Mouse (Mus musculus) hindbrain, embryonic 16.5 days (tissue): ENCODE results near the gene Paxx. TPM values are rescaled to one million over a fixed set of nuclear protein-coding genes. Genes with fewer than 3 reads are reported as not detected.
A peak's percentile ranks its signal among the peaks of the same experiment; 100 is the strongest.

Experiments
- ATAC-seq: fragments of 200-750 bp; cut with Nextera tagmentation; 2 replicates; pipeline ENCODE4 v1.8.0; 2017; ENCODE audit warnings: moderate TSS enrichment, moderate library complexity
- H3K27ac ChIP-seq: fragments of 300-500 bp; sonication (generic); 2 replicates; pipeline ENCODE4 v1.5.1; 2014; ENCODE audit warnings: low read depth, mild to moderate bottlenecking, control low read depth, low read length, moderate library complexity
- H3K27me3 ChIP-seq: fragments of 300-500 bp; sonication (generic); replicated peaks from 2 replicates; pipeline ENCODE4 v1.6.1; 2014; ENCODE audit warnings: low read length; ENCODE audit not compliant: control insufficient read depth, insufficient read depth
- H3K36me3 ChIP-seq: fragments of 300-500 bp; sonication (generic); 2 replicates; pipeline ENCODE4 v1.6.1; 2014; ENCODE audit warnings: mild to moderate bottlenecking, low read length, moderate library complexity, mixed read lengths; ENCODE audit not compliant: control insufficient read depth, insufficient read depth
- H3K4me1 ChIP-seq: fragments of 300-500 bp; sonication (generic); 2 replicates; pipeline ENCODE4 v1.6.1; 2014; ENCODE audit warnings: low read depth, low read length; ENCODE audit not compliant: control insufficient read depth, insufficient read depth
- H3K4me2 ChIP-seq: fragments of 300-500 bp; sonication (generic); 2 replicates; pipeline ENCODE4 v1.6.1; 2014; ENCODE audit warnings: mild to moderate bottlenecking, low read length, control low read depth, moderate library complexity
- H3K4me3 ChIP-seq: fragments of 300-500 bp; sonication (generic); 2 replicates; pipeline ENCODE4 v1.5.1; 2014; ENCODE audit warnings: mild to moderate bottlenecking, low read length, control low read depth, moderate library complexity
- H3K9ac ChIP-seq: fragments of 300-500 bp; sonication (generic); 2 replicates; pipeline ENCODE4 v1.6.1; 2014; ENCODE audit warnings: low read depth, mild to moderate bottlenecking, control low read depth, low read length, moderate library complexity
- H3K9me3 ChIP-seq: fragments of 300-500 bp; sonication (generic); 2 replicates; pipeline ENCODE4 v1.6.1; 2014; ENCODE audit warnings: mild to moderate bottlenecking, low read length, moderate library complexity; ENCODE audit not compliant: control insufficient read depth
- WGBS: fragments of 180-500 bp; shearing (Covaris S2); extraction: QIAGEN DNeasy Blood & Tissue Kit; methylation state at CpG from one replicate; pipeline ENCODE4 v1.1.7; 2014; 5-methylcytosine and 5-hydroxymethylcytosine counted together
- polyA plus RNA-seq: library from polyadenylated mRNA; unstranded; fragments of >200 nt; fragmentation: Nextera tagmentation; extraction: Ambion mirVana; gene quantifications from 2 replicates; pipeline ENCODE4 v1.2.1, GENCODE M21; 2015

Paxx gene
- polyA plus RNA-seq, 1 experiment from 2014 or later, result 134 TPM

DNA sequence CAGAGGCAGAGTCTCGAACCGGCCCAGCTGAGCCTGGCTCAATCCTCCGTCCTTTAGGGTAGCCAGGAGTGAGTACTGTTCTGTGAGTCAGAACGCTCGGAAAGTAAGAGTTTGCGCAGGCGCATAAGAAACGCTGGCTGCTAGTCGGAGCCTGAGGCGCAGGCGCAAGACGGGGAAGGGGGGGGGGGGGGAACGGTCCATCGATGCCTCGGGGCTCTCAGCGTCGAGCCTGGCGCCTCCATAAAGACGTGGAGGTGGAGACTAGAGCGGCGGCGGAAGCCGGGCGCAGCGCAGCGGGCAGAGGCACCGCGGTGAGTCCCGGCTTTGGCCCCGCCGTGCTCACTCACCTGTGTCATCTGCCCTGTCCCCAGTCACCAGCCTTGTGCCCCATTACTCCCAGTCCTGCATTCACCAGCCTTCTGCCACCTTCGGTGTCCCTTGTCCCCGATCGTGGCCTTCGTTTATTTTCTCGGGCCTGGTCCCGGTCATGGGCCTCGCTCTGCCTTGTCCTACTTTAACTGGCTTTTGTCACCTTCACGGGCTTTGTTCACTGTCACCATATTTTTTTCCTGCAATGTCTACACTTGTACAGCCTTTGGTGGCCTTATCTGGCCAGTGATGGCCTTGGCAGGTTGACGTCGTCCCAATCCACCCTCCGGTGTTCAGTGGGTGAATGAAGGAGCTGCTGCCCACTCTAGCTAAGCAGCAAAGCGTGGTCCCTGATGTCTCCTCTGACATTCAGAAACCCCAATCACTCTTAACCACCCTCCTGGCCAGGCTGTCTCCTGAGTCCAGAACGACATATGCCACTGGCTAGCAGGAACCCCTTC lies 39.9 kb upstream of the Paxx start, which contains the start of gene Fbxw5:
Gene Fbxw5, plus strand, starts transcription at position 175 of the 830 bp plus-strand sequence.
- H3K4me1 ChIP-seq, result peaks cover 14% of the 10 kb centered on the region
- peak within 1 kb of the TSS; percentile 87 for H3K4me2 ChIP-seq
- H3K27me3 ChIP-seq, result no peaks in the 10 kb centered on the region
- peak within 1 kb of the TSS; percentile 82 for H3K9ac ChIP-seq
- H3K36me3 ChIP-seq, result peaks cover 18% of the 10 kb centered on the region
- peak within 1 kb of the TSS; percentile 76 for H3K4me3 ChIP-seq
- no peaks in the 10 kb centered on the region for H3K9me3 ChIP-seq
- H3K27ac ChIP-seq, result peak within 1 kb of the TSS; percentile 75
- ATAC-seq, result peak; percentile 92
- WGBS, result 2% methylated on average over 22 of the region's 44 CpGs

GRCm38 (mm10) chr2:25500071-25500575 lies 39.2 kb upstream of the Paxx start:
- Histone ChIP-seq H3K9ac (peak overlapping the region; percentile 65), H3K36me3 (peaks cover 13% of the 10 kb centered on the region), H3K4me2 (peak overlapping the region; percentile 87), H3K27ac (peak overlapping the region; percentile 73), H3K27me3 (no peaks in the 10 kb centered on the region), H3K4me3 (peak overlapping the region; percentile 76), H3K4me1 (peaks cover 14% of the 10 kb centered on the region), H3K9me3 (no peaks in the 10 kb centered on the region)
- WGBS, result 69% methylated on average over 6 of the region's 6 CpGs
- peak; percentile 7 for ATAC-seq

DNA sequence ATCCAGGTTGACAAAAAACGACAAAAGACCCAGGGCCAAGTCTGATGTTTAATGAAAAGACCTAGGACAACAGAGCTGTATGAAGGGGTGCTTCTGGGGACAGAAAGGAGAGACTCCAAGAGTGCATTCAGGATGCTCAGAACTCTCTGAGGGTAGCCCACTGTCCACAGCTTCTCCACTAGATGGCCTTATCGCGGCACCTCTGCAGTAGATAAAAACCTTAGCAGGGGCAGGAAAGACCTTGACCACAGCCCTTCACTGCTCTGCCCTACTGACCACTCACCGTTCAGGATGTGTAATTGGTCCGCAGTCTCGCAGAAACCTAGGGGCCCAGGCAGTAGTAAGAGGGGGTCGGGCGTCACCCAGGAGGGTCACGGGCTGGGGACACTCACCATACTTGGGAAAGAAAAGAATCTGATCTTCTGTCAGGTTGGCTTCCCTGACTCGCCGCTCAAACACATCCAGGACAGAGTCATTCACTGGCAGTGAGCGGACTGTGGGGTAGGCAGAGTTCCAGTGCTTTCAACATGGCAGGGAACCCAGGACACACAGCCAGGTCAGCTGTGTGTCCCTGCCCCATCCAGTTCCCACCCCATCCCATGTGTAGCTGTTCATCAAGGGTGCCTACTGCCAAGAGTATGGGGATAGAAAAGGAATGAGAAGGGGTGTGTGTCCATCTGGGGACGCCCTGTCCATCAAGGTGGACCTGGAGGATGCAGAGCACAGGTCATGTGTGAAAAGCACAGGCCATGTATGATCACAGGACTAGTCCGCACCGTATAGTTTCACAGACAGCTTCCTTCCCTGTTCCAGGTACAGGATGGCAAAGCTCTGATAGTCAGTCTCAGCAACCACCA lies 38.0 kb upstream of the Paxx start:
- peaks cover 14% of the 10 kb centered on the region for H3K4me1 ChIP-seq
- no peaks in the 10 kb centered on the region for H3K9me3 ChIP-seq
- no peak overlapping the region for H3K4me3 ChIP-seq
- 74% methylated on average over 15 of the region's 15 CpGs for WGBS
- H3K27me3 ChIP-seq, result no peaks in the 10 kb centered on the region
- no peak for ATAC-seq
- no peak overlapping the region for H3K4me2 ChIP-seq
- H3K36me3 ChIP-seq, result peaks cover 4% of the 10 kb centered on the region; the same call in 1 of the 2 replicates
- H3K27ac ChIP-seq, result no peak overlapping the region
- H3K9ac ChIP-seq, result no peak overlapping the region

GRCm38 (mm10) chr2:25497846-25498575 lies 37.1 kb upstream of the Paxx start:
- 64% methylated on average over 6 of the region's 6 CpGs for WGBS
- Histone ChIP-seq H3K36me3 (no peaks in the 10 kb centered on the region), H3K9me3 (no peaks in the 10 kb centered on the region), H3K27me3 (no peaks in the 10 kb centered on the region), H3K4me1 (peaks cover 14% of the 10 kb centered on the region), H3K27ac (peak overlapping the region; percentile 29; the same call in 1 of the 2 replicates), H3K4me2 (no peak overlapping the region), H3K4me3 (no peak overlapping the region), H3K9ac (no peak overlapping the region)
- ATAC-seq, result no peak

GRCm38 (mm10) chr2:25496462-25496861 lies 35.6 kb upstream of the Paxx start:
- peaks cover 6% of the 10 kb centered on the region for H3K4me1 ChIP-seq
- ATAC-seq, result no peak
- no peak overlapping the region for H3K4me3 ChIP-seq
- 37% methylated on average over 4 of the region's 4 CpGs for WGBS
- H3K27ac ChIP-seq, result no peak overlapping the region
- no peaks in the 10 kb centered on the region for H3K27me3 ChIP-seq
- H3K9me3 ChIP-seq, result no peaks in the 10 kb centered on the region
- no peak overlapping the region for H3K4me2 ChIP-seq
- H3K9ac ChIP-seq, result no peak overlapping the region
- H3K36me3 ChIP-seq, result no peaks in the 10 kb centered on the region

GRCm38 (mm10) chr2:25493476-25493961 lies 32.6 kb upstream of the Paxx start, which contains the start of gene Lcn12:
Gene Lcn12 (minus strand): TSS chr2:25493911.
- no peaks in the 10 kb centered on the region for H3K36me3 ChIP-seq
- no peaks in the 10 kb centered on the region for H3K27me3 ChIP-seq
- no peak for ATAC-seq
- no peak within 1 kb of the TSS for H3K27ac ChIP-seq
- 91% methylated on average over 5 of the region's 5 CpGs for WGBS
- no peak within 1 kb of the TSS for H3K4me3 ChIP-seq
- H3K9ac ChIP-seq, result no peak within 1 kb of the TSS
- H3K9me3 ChIP-seq, result no peaks in the 10 kb centered on the region
- no peaks in the 10 kb centered on the region for H3K4me1 ChIP-seq
- H3K4me2 ChIP-seq, result no peak within 1 kb of the TSS

- H3K4me2 ChIP-seq, result no peak overlapping the region
- H3K9me3 ChIP-seq, result no peaks in the 10 kb centered on the region
- peaks cover 2% of the 10 kb centered on the region; the same call in 1 of the 2 replicates for H3K27me3 ChIP-seq
- no peaks in the 10 kb centered on the region for H3K36me3 ChIP-seq
- H3K27ac ChIP-seq, result no peak overlapping the region
- no peak overlapping the region for H3K4me3 ChIP-seq
- H3K4me1 ChIP-seq, result no peaks in the 10 kb centered on the region
- ATAC-seq, result no peak
- H3K9ac ChIP-seq, result no peak overlapping the region
- 80% methylated on average over 5 of the region's 5 CpGs for WGBS
Measured at GRCm38 (mm10) chr2:25492988-25493387, 32.1 kb upstream of the Paxx start.

DNA sequence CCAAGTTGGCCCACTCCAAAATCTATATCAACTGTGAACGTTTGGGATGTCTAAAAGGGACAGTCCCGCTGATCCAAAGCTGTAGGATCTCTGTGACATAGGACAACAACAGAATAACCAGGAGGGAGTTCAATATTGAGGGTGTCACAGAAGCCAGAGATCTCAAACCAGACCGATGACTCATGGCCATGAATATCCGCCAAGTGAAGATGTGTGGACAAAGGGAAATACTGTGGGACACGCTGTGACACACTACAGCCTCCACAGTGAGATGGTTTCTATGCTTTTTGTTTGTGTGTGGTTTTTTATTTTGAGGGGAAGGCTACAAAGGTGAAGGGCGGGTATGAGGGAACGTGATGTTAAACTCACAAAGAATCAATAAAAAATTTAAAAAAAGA lies 27.8 kb upstream of the Paxx start:
- Histone ChIP-seq H3K9me3 (no peaks in the 10 kb centered on the region), H3K27me3 (peaks cover 2% of the 10 kb centered on the region; the same call in 1 of the 2 replicates), H3K27ac (no peak overlapping the region), H3K9ac (no peak overlapping the region), H3K4me3 (no peak overlapping the region), H3K36me3 (no peaks in the 10 kb centered on the region), H3K4me2 (no peak overlapping the region), H3K4me1 (no peaks in the 10 kb centered on the region)
- ATAC-seq, result no peak
- WGBS, result 78% methylated on average over 7 of the region's 7 CpGs
